Mouse (Mus musculus) stomach, postnatal 0 days (tissue): ENCODE measurements around the gene Adamts12.
A peak's percentile ranks its signal among the peaks of the same experiment; 100 is the strongest.

Source experiments
- CTCF ChIP-seq: IDR thresholded peaks from 2 replicates; pipeline ENCODE4 v1.5.1; 2016; ENCODE audit warnings: antibody characterized with exemption, low read depth, mild to moderate bottlenecking, moderate library complexity
- EP300 ChIP-seq: optimal IDR thresholded peaks from 2 replicates; pipeline ENCODE3; 2016; ENCODE audit warnings: antibody characterized with exemption

DNA sequence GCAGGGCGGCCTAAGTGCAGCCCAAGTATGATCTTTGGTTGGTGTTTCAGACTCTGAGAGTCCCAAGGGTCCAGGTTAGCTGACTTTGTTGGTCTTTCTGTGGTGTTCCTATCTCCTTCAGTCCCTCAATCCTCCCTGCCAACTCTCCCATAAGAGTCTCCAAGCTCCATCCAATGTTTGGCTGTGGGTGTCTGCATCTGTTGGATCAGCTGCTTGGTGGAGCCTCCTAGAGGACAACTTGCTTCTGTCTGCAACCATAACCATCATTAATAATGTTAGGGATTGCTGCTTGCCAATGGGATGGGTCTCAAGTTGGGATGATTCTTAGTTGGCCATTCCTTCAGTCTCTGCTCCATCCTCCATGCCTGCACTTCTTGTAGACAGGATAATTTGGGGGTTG lies 181.8 kb downstream of the Adamts12 start:
- peak; percentile 9; the same call in 1 of the 2 replicates for TF ChIP-seq CTCF
- TF ChIP-seq EP300 = no peak
